In genomic region chr2:12881009-12881408, GRCm38 (mm10) we compare ENCODE assay signal across 22 mouse cellular contexts.
"Had no signal": no experiment of that assay in that cellular context is flagged by ENCODE, and none has a peak within 500 bp of the region (broad histone marks: within the 10 kb centered on the region; RNA-seq: fewer than 3 reads in every experiment).

No protein-coding gene starts in this region.

- ATAC-seq: forebrain, embryonic 13.5 days; forebrain, embryonic 14.5 days; forebrain, embryonic 15.5 days; forebrain, embryonic 16.5 days; forebrain, postnatal 0 days had no signal

- DNase-seq: cerebellum, adult 2 months; cerebellum, adult 8-10 months; cerebellum, adult 9-10 months; cerebellum, adult 9-11 months; cerebellum, postnatal 10 days; cerebellum, postnatal 14 days; cerebellum, postnatal 25 days; cerebellum, postnatal 36 days; embryo, embryonic 11 days; forebrain, postnatal 0 days; gastrocnemius, adult 2 months; gastrocnemius, postnatal 10 days; gastrocnemius, postnatal 14 days; gastrocnemius, postnatal 25 days; gastrocnemius, postnatal 36 days; heart, adult 11 months; heart, adult 18-20 months; heart, adult 2 months had no signal
